Mouse (Mus musculus) ES-E14 (cell line): Measurements from ENCODE around the gene Naglu.

Source experiments
- HCFC1 ChIP-seq: IDR thresholded peaks from 2 replicates; pipeline ENCODE4 v1.6.1; 2012; ENCODE audit warnings: low read length, inconsistent platforms, borderline replicate concordance; ENCODE audit not compliant: insufficient read depth
- ZC3H11A ChIP-seq: IDR thresholded peaks from 2 replicates; pipeline ENCODE4 v1.6.1; 2012; ENCODE audit warnings: low read depth, mild to moderate bottlenecking, inconsistent platforms, low read length, borderline replicate concordance
- ZNF384 ChIP-seq: IDR thresholded peaks from 2 replicates; pipeline ENCODE4 v1.6.1; 2012; ENCODE audit warnings: low read depth, low read length, inconsistent platforms

DNA sequence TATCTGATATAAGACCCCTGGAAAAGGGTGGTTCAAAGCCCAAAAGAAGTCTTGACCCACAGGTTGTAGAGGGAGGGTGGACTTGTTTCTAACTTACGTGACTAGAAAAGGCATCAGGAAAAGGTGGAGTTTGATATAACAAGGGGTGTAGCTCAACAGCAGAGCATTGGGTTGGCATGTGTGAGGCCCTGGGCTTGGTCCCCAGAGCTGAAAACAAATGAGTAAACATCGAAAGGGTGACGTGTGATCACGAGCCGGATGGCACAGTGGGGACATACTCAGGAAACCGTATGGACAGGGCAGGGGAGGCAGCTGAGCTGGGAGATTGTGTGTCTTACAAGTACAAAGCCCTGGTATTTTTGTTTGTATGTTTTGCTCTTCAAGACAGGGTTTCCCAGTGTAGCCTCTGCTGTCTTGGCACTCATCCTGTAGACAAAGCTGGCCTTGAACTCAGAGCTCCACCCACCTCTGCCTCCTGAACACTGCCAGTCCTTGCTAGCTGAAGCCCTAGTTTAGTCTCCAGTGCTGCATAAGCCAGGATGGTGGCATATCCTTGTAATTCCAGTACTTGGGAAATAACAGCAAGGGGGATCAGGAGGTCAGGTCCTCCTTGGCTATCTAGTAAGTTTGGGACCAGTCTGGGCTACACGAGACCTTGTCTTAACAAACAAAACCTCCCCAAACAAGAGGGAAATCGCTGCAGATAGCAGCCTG is 35.0 kb upstream of the Naglu start:
- TF ChIP-seq ZC3H11A (no peak), ZNF384 (no peak), HCFC1 (no peak)
